Mouse (Mus musculus): ENCODE measurements at regions not wholly inside any gene's neighbourhood (a gene's known extent, or its start where the extent isn't known, plus 50 kb on each side); places are given as distances from the start of the nearest gene placed in this dataset.

DNA sequence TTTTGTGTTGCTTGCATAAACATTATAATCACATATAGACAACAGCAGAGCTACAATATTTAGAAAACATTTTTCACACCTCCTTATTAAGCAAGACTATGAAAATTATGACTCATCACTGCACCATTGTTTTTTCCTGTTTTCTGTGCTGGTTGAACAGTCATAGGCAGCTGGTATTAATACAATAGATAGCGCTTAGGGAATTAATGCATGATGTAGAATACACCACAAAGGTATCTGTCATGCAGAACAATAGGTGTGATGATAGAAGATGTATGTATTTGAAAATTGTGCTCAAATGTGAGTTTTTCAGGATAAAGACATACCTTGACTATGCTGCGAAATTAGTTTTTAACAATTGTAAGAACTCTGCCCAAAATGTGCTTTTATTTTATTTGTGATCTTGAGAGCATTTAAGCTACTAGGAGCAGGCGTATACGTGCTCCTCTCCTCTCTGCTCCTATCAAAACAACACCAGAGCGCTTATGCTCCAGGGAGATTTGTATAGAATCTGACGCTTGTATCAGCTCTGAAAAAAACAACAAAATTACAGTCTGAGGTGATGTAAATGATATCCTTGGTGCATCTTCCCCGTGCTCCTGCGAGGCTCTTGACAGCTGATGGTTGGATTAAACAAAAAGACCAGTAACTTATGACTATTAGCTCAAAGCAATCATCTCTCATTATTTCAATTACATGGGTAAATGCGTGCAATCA lies 560.1 kb downstream of the Gm43517 start:
- no peak for DNase-seq (ENCODE audit: low spot score in 2 of 2)
- intact Hi-C loops (cut with DNase I), result loop anchor here (5.0 kb wide), 1 partner anchor 113 kb away; no protein-coding TSS in a partner anchor

GRCm38 (mm10) chr12:49945628-49946220 lies 560.8 kb downstream of the Gm43517 start:
- DNase-seq (ENCODE audit: low spot score in 2 of 2), result peak in 1 of 2 experiments; percentile 55
- intact Hi-C loops (cut with DNase I), result loop anchor here (5.0 kb wide), 1 partner anchor 113 kb away; no protein-coding TSS in a partner anchor

DNA sequence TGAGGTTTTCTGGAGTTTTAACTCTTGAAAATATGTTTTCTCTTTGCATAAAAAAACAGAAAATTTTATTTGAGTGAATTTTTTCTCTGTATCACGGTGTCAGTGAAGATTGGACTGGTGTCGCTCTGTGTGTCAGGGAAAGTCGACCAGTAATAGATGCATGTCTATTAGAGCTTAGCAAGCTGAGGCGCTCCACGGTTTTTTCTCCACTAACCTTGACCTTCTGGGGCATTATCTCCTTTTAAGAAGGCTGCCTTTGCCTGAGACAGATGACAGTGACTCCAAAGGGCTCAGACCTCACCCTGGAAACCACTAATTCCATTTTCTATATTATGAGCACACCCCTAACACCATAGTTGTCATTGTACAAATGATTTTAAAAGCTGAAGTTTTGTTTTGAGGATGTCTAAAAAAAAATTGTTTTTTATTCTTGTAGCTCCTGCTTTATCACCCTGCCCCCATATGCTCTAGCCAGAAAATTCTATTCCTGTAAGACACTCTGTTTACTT lies 561.8 kb downstream of the Gm43517 start:
- intact Hi-C loops (cut with DNase I), result loop anchor here (5.0 kb wide), 1 partner anchor 115 kb away; no protein-coding TSS in a partner anchor
- no peak for DNase-seq (ENCODE audit: low spot score in 2 of 2)

- peak in 1 of 2 experiments; percentile 60 for DNase-seq (ENCODE audit: low spot score in 2 of 2)
- intact Hi-C loops (cut with DNase I), result loop anchor here (2.0 to 10.0 kb wide), 9 partner anchors 131 to 1234 kb away; no protein-coding TSS in a partner anchor
Observed at GRCm38 (mm10) chr12:49950986-49951385, 566.0 kb downstream of the Gm43517 start.

DNA sequence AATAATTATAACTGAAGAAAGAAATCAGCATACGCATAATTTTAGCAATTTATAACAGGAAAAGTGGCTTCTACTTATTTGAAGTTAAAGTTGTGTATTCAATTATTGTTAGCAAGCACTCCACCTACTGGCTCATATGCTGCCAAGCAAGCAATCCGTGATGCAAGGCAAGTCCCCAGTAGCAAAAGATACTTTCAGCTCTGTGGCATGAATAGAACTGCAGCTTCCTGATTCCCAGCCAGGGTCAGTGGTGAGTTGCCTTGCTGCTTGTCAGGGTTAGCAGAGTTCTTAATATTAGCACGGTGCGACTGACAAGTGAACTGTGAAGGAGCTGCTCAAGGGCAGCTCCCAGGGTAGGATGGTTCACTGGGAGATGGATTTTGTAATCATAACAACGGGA lies 566.8 kb downstream of the Gm43517 start:
- intact Hi-C loops (cut with DNase I), result loop anchor here (2.0 to 10.0 kb wide), 9 partner anchors 130 to 1233 kb away; no protein-coding TSS in a partner anchor
- DNase-seq (ENCODE audit: low spot score in 2 of 2), result peak; percentile 72 to 85

DNA sequence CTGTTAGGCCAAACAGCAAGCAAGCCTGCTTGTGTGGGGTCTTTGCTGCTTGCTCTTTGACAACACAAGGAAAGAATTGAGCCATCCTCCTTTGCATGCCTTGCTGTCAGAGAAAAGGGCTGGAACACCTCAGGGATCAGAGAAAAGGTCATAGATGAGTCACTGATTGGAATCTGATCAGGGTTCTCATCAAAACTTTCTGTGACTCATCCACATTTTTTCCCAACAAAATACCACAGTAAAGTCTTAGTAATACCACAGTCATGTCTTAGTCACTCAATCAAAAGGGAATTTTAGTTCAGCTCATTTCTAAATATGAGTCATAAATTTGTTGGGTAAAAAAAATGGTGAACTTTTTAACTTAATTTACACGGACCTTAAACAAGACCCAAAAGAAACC lies 583.1 kb downstream of the Gm43517 start:
- intact Hi-C loops (cut with DNase I), result loop anchor here (5.0 kb wide), 1 partner anchor 104 kb away; no protein-coding TSS in a partner anchor
- DNase-seq (ENCODE audit: low spot score in 2 of 2), result no peak

DNA sequence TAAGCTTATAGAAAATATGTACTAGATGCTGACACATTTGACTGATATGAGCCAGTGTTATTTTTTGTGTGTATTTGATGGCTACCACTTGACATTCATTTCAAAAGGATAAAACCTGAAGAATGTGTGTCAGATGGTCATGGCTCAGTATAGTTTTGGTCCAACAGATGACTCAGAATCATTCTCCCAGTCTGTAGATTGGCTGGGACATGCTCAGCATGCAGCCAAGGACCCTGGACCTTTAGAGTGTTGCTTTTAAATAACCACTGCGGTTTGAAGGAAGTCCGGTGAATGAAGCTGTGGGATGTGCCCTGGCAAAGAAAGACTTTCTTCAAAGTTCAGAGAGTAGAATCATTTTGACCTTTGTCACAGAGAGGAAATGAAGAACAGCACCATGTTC lies 584.6 kb downstream of the Gm43517 start:
- intact Hi-C loops (cut with DNase I), result loop anchor here (5.0 kb wide), 1 partner anchor 103 kb away; no protein-coding TSS in a partner anchor

GRCm38 (mm10) chr12:49974591-49975323 lies 589.8 kb downstream of the Gm43517 start:
- no peak for DNase-seq (ENCODE audit: low spot score in 2 of 2)

More for the DNA sequence above, 584.6 kb downstream of the Gm43517 start:
- DNase-seq (ENCODE audit: low spot score in 2 of 2), result no peak

GRCm38 (mm10) chr12:49975553-49975952 lies 590.6 kb downstream of the Gm43517 start:
- DNase-seq (ENCODE audit: low spot score in 2 of 2), result no peak
- intact Hi-C loops (cut with DNase I), result no loop called here

More at GRCm38 (mm10) chr12:49974591-49975323, 589.8 kb downstream of the Gm43517 start:
- intact Hi-C loops (cut with DNase I), result no loop called here

DNA sequence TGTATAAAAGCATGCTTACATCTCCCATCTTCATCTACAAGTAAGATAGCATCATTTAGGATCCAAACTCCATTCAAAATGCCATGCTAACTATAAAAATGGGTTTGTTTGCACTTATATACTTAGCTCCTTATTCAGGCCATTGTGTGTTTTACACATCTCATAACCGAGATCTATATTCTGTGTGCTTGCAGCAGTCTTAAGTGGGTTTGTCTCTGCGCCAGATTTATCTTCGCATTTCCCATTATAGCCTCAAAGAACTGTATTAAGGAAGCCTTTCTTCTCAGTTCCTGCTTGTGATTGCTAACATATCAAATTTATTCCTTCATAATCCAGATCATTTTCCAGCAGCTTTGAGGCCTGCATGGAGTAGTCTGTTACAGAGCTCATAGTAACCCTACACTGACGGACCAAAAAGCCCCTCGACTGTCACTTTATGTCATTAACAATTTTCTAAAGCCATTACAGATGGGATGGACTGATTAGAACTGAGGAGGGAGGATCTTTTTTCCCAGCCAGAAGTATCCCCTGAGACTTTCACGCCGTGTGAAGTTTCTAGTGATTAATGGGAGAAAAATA lies 607.6 kb downstream of the Gm43517 start:
- DNase-seq (ENCODE audit: low spot score in 2 of 2), result peak; percentile 26 to 37
- intact Hi-C loops (cut with DNase I), result no loop called here

GRCm38 (mm10) chr12:50038808-50039374 lies 610.0 kb downstream of the Prkd1 start:
- DNase-seq (ENCODE audit: low spot score in 2 of 2), result peak in 1 of 2 experiments; percentile 6
- intact Hi-C loops (cut with DNase I), result no loop called here

DNA sequence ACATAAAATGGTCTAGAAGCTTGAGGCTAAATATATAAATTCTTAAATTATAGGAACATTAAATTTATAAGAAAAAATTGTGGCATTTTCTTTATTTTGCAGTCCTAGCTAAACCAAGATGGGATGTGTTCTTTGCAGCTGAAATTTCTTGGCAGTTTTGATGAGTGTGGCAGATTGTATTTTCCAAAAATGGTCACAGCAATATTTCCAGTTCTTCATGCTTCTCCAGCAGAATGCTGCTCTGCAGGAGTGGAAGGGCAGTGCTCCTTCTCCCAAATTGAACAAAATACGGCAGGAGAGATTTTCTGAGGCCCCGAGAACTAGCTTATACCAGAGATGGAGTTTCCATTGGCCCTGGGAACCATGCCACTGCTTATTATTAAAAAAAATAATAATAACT lies 587.6 kb downstream of the Prkd1 start:
- DNase-seq (ENCODE audit: low spot score in 2 of 2), result no peak

GRCm38 (mm10) chr12:50066394-50066793 lies 582.5 kb downstream of the Prkd1 start:
- intact Hi-C loops (cut with DNase I), result no loop called here

More for the DNA sequence above, 587.6 kb downstream of the Prkd1 start:
- intact Hi-C loops (cut with DNase I), result no loop called here

GRCm38 (mm10) chr12:50071797-50072196 lies 577.1 kb downstream of the Prkd1 start:
- intact Hi-C loops (cut with DNase I), result loop anchor here (5.0 kb wide), 1 partner anchor 104 kb away; no protein-coding TSS in a partner anchor

More at GRCm38 (mm10) chr12:50066394-50066793, 582.5 kb downstream of the Prkd1 start:
- DNase-seq (ENCODE audit: low spot score in 2 of 2), result no peak

GRCm38 (mm10) chr12:50072359-50072758 lies 576.5 kb downstream of the Prkd1 start:
- DNase-seq (ENCODE audit: low spot score in 2 of 2), result no peak
- intact Hi-C loops (cut with DNase I), result loop anchor here (5.0 kb wide), 1 partner anchor 105 kb away; no protein-coding TSS in a partner anchor

More at GRCm38 (mm10) chr12:50071797-50072196, 577.1 kb downstream of the Prkd1 start:
- DNase-seq (ENCODE audit: low spot score in 2 of 2), result no peak

GRCm38 (mm10) chr12:50073684-50074083 lies 575.2 kb downstream of the Prkd1 start:
- DNase-seq (ENCODE audit: low spot score in 2 of 2), result peak; percentile 30 to 48
- intact Hi-C loops (cut with DNase I), result loop anchor here (5.0 kb wide), 1 partner anchor 106 kb away; no protein-coding TSS in a partner anchor

DNA sequence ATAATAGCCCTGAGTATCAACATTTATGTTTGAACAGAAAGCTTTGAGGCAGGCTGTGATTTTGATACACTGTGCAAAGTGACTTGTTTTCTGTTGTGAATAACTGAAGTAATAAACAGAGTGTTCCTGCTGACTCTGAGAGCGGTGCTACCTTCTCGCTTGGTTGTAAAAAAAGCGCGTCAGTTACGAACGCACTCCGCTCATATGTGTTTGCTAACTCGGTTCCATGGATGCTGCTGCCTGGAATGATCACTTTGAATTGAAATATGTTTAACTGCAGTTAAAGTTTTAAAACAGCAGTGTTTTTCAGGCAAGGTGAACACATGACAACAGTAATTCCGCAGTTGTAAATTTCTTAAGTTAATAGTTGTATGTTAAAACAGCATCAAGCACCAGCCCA lies 567.7 kb downstream of the Prkd1 start:
- peak; percentile 8 to 13 for DNase-seq (ENCODE audit: low spot score in 2 of 2)
- intact Hi-C loops (cut with DNase I), result loop anchor here (5.0 to 10.0 kb wide), 2 partner anchors 129 to 706 kb away; no protein-coding TSS in a partner anchor

- intact Hi-C loops (cut with DNase I), result loop anchor here (5.0 to 10.0 kb wide), 2 partner anchors 129 to 707 kb away; no protein-coding TSS in a partner anchor
- DNase-seq (ENCODE audit: low spot score in 2 of 2), result peak in 1 of 2 experiments; percentile 34
Observed at GRCm38 (mm10) chr12:50081571-50081970, 567.3 kb downstream of the Prkd1 start.

All from left cerebral cortex, postnatal 14 days (tissue).